Comparison of ENCODE assay signal across 8 mouse cellular contexts in the genomic region with DNA sequence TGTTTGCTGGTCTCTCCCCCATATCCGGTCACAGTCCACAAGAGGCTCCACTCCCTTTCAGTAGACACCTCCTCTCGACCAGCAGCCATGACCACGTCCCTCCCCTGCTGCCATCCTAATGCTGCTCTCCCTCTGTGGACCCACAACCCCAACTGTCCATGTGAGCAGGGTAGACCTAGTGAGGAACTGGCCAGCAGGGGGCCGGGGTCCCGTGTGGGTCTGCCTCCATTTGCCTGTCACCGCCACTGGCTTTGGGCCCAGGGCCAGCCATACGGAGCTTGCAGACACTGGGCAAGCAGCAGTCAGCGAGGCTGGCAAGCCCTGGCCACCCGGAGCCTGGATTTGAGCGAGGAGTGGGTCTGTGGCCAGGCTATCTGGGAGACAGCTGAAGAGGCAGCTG. TPM values are rescaled to one million over a fixed set of nuclear protein-coding genes. Genes with fewer than 3 reads are reported as not detected.
DNase-seq lines count a peak whose midpoint lies in the region; ATAC-seq and TF ChIP-seq lines count a peak whose summit lies in the region.

No protein-coding gene starts in this region.

- H3K9me3 ChIP-seq in embryonic facial prominence, embryonic 10.5 days = no peaks in the 10 kb centered on the region
- H3K9me3 ChIP-seq in liver, postnatal 0 days (ENCODE audit: low read length) = no peaks in the 10 kb centered on the region

- no peak overlapping the region for H3K27ac ChIP-seq in kidney, adult 2 months (ENCODE audit: insufficient read depth, low read depth, low read length)
- H3K27ac ChIP-seq in embryonic facial prominence, embryonic 10.5 days (replicated peaks) = peak overlapping the region; percentile 44; the same call in 1 of the 2 replicates
- H3K27ac ChIP-seq in liver, postnatal 0 days (ENCODE audit: low read depth) = no peak overlapping the region

- no peak overlapping the region for H3K4me2 ChIP-seq in liver, postnatal 0 days (ENCODE audit: low read depth, low read length)

- ATAC-seq in liver, postnatal 0 days = no peak

- no peaks in the 10 kb centered on the region for H3K27me3 ChIP-seq in kidney, adult 2 months (replicated peaks; ENCODE audit: control insufficient read depth, insufficient read depth, low read length)
- H3K27me3 ChIP-seq in embryonic facial prominence, embryonic 10.5 days (replicated peaks; ENCODE audit: low read depth, poor library complexity, severe bottlenecking) = no peaks in the 10 kb centered on the region
- no peaks in the 10 kb centered on the region for H3K27me3 ChIP-seq in liver, postnatal 0 days (ENCODE audit: insufficient read depth, low read length)

- TF ChIP-seq EP300 in liver, postnatal 0 days (IDR thresholded peaks at IDR 0.05; ENCODE audit: low read depth) = no peak

- H3K4me1 ChIP-seq in kidney, adult 2 months (ENCODE audit: control insufficient read depth, insufficient read depth, low read length) = no peaks in the 10 kb centered on the region; the same call in 1 of the 2 replicates
- H3K4me1 ChIP-seq in embryonic facial prominence, embryonic 10.5 days = peaks cover 94% of the 10 kb centered on the region
- no peaks in the 10 kb centered on the region for H3K4me1 ChIP-seq in liver, postnatal 0 days (ENCODE audit: insufficient read depth)

- DNase-seq in kidney, adult 2 months = no peak
- no peak for DNase-seq in kidney, adult 11 months
- DNase-seq in MN1 (ENCODE audit: low spot score) = peak; percentile 71
- DNase-seq in embryonic facial prominence, embryonic 10.5 days (ENCODE audit: low spot score) = peak; percentile 61
- no peak for DNase-seq in liver, postnatal 0 days
- DNase-seq in ovary, postnatal 14 days (ENCODE audit: low spot score) = no peak
- no peak for DNase-seq in left cerebral cortex, adult 18-20 months (ENCODE audit: low spot score in 2 of 2)
- DNase-seq in testis, postnatal 10 days (ENCODE audit: low spot score) = no peak

- no peak for TF ChIP-seq POLR2A in kidney, adult 2 months (IDR thresholded peaks at IDR 0.05; ENCODE audit: low read depth, low read length)

- H3K4me3 ChIP-seq in kidney, adult 2 months (ENCODE audit: insufficient read depth, low read depth, low read length) = no peak overlapping the region
- H3K4me3 ChIP-seq in embryonic facial prominence, embryonic 10.5 days = no peak overlapping the region
- no peak overlapping the region for H3K4me3 ChIP-seq in liver, postnatal 0 days (ENCODE audit: low read depth, low read length)

- 0 out of 2 replicates have a peak, but pooled peaks have one; percentile 8 for TF ChIP-seq CTCF in kidney, adult 2 months (conservative IDR thresholded peaks at IDR 0.05; ENCODE audit: insufficient read depth, insufficient read length, low read depth, low read length)
- TF ChIP-seq CTCF in liver, postnatal 0 days (IDR thresholded peaks at IDR 0.05; ENCODE audit: low read depth) = peak; percentile 35

- WGBS in kidney, adult 2 months = 61% methylated on average over 10 of the region's 10 CpGs
- 69% methylated on average over 10 of the region's 10 CpGs for WGBS in embryonic facial prominence, embryonic 10.5 days
- WGBS in liver, postnatal 0 days (ENCODE audit: insufficient replicate concordance) = 66% methylated on average over 10 of the region's 10 CpGs

- H3K9ac ChIP-seq in liver, postnatal 0 days (replicated peaks) = no peak overlapping the region

- H3K36me3 ChIP-seq in kidney, adult 2 months (ENCODE audit: control insufficient read depth, insufficient read depth, low read length) = no peaks in the 10 kb centered on the region
- H3K36me3 ChIP-seq in embryonic facial prominence, embryonic 10.5 days (replicated peaks) = peaks cover 6% of the 10 kb centered on the region
- no peaks in the 10 kb centered on the region for H3K36me3 ChIP-seq in liver, postnatal 0 days (replicated peaks; ENCODE audit: insufficient read depth, low read length)

RNA-seq across cellular contexts. Expression of gene Ccnk, which starts 41.8 kb away (rescaled TPM):
- polyA plus RNA-seq in kidney, adult 2 months (2012; rRNA removed) = 11.4 and 12.6 TPM in 2 replicates
- 2.7 and 3.2 TPM in 2 replicates for polyA plus RNA-seq in embryonic facial prominence, embryonic 10.5 days (2016; fragmentation: Nextera tagmentation; extraction: Ambion mirVana)
- polyA plus RNA-seq in liver, postnatal 0 days (2015; fragmentation: Nextera tagmentation; extraction: Ambion mirVana) = 1.7 and 1.8 TPM in 2 replicates
- total RNA-seq in left cerebral cortex, adult 18-20 months (2021) = 10 to 100 TPM; 30.3 to 34.3 TPM

RNA-seq across cellular contexts. Expression of gene Setd3, which starts 42.1 kb away (rescaled TPM):
- 32.5 and 38.5 TPM in 2 replicates for polyA plus RNA-seq in kidney, adult 2 months (2012; rRNA removed)
- polyA plus RNA-seq in embryonic facial prominence, embryonic 10.5 days (2016; fragmentation: Nextera tagmentation; extraction: Ambion mirVana) = 79.6 and 81.5 TPM in 2 replicates
- polyA plus RNA-seq in liver, postnatal 0 days (2015; fragmentation: Nextera tagmentation; extraction: Ambion mirVana) = 35.6 and 38.0 TPM in 2 replicates
- total RNA-seq in left cerebral cortex, adult 18-20 months (2021) = 100 to 1,000 TPM; 178 to 186 TPM

RNA-seq across cellular contexts. Expression of gene Ccdc85c, which starts 54.0 kb away (rescaled TPM):
- 15.7 and 19.4 TPM in 2 replicates for polyA plus RNA-seq in kidney, adult 2 months (2012; rRNA removed)
- 11.4 and 12.1 TPM in 2 replicates for polyA plus RNA-seq in embryonic facial prominence, embryonic 10.5 days (2016; fragmentation: Nextera tagmentation; extraction: Ambion mirVana)
- polyA plus RNA-seq in liver, postnatal 0 days (2015; fragmentation: Nextera tagmentation; extraction: Ambion mirVana) = 1.5 TPM in 2 replicates
- 10 to 100 TPM; 75.6 to 77.6 TPM for total RNA-seq in left cerebral cortex, adult 18-20 months (2021)

Comparison
In these comparisons a context has a peak if more than half of its experiments do, and no peak if none do; other contexts are left out.
1. DNase-seq: peak in MN1 (single experiment) and embryonic facial prominence, embryonic 10.5 days (single experiment); none in kidney, adult 2 months (single experiment), kidney, adult 11 months (single experiment), liver, postnatal 0 days (single experiment), ovary, postnatal 14 days (single experiment), left cerebral cortex, adult 18-20 months (0 of 2) and testis, postnatal 10 days (single experiment).